Mouse (Mus musculus) heart, embryonic 12.5 days (tissue): ENCODE measurements at regions not wholly inside any gene's neighbourhood (a gene's known extent, or its start where the extent isn't known, plus 50 kb on each side); places are given as distances from the start of the nearest gene placed in this dataset.

Experiments used
- ATAC-seq: fragments of 200-750 bp; cut with Nextera tagmentation; 2 replicates; pipeline ENCODE4 v1.8.0; 2017; ENCODE audit warnings: moderate TSS enrichment, moderate library complexity; ENCODE audit not compliant: insufficient number of reproducible peaks, low FRiP score
- H3K27ac ChIP-seq: fragments of 300-500 bp; sonication (generic); 2 replicates; pipeline ENCODE4 v1.5.1; 2016; ENCODE audit warnings: mild to moderate bottlenecking, moderate library complexity; ENCODE audit not compliant: poor library complexity, severe bottlenecking
- H3K27me3 ChIP-seq: fragments of 300-500 bp; sonication (generic); replicated peaks from 2 replicates; pipeline ENCODE4 v1.6.1; 2016; ENCODE audit warnings: mild to moderate bottlenecking, moderate library complexity
- H3K36me3 ChIP-seq: fragments of 300-500 bp; sonication (generic); 2 replicates; pipeline ENCODE4 v1.6.1; 2016; ENCODE audit warnings: mild to moderate bottlenecking, moderate library complexity
- H3K4me1 ChIP-seq: fragments of 300-500 bp; sonication (generic); replicated peaks from 2 replicates; pipeline ENCODE4 v1.6.1; 2016; ENCODE audit warnings: mild to moderate bottlenecking
- H3K4me2 ChIP-seq: fragments of 300-500 bp; sonication (generic); 2 replicates; pipeline ENCODE4 v1.6.1; 2016; ENCODE audit warnings: mild to moderate bottlenecking, moderate library complexity
- H3K4me3 ChIP-seq: fragments of 300-500 bp; sonication (generic); 2 replicates; pipeline ENCODE4 v1.5.1; 2016; ENCODE audit warnings: mild to moderate bottlenecking
- H3K9ac ChIP-seq: fragments of 300-500 bp; sonication (generic); 2 replicates; pipeline ENCODE4 v1.6.1; 2016; ENCODE audit warnings: mild to moderate bottlenecking, moderate library complexity
- H3K9me3 ChIP-seq: fragments of 300-500 bp; sonication (generic); replicated peaks from 2 replicates; pipeline ENCODE4 v1.6.1; 2016; ENCODE audit warnings: mild to moderate bottlenecking, moderate library complexity
- WGBS: fragments of 180-500 bp; shearing (Covaris S2); methylation state at CpG from one replicate; pipeline ENCODE4 v1.1.7; 2016; 5-methylcytosine and 5-hydroxymethylcytosine counted together

DNA sequence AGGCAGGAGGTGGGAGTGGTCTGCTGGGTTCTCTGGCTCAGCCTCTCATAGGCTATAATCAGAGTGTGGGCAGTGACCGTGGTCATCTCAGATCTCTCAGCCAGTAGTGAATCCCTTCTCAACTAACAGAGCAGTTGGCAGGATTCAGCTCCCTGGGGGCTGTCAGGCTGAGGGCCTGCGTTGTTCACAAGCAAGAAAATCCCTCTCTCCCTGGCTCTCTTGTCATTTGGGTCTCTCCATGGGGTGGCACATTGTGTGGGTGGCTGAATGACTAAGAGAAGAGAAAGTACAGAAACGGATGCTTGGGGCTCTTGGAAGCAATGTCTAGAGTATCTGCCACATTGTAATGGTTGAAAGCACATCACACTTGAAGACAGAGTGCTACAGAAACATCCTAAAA lies 542.0 kb upstream of the Adam5 start:
- 29% methylated on average over 3 of the region's 3 CpGs for WGBS

DNA sequence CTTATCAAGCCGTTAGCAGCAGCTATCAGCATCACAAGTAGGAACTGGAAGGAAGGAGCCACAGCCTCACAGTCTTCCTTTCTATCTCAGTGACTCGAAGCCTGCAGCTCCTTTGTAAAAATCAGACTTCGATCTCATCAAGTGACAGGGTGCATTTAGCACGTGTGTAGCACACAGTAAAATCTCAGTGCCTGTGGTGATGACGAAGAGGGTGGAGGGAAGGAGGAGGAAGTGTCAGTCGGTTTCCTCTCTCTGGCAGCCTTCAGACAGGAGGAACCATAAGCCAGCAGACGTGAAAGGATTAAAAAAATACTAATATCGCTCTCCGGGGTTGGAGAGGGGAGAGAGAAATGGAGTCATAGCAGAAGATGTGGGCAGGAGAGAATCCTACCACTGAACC lies 538.5 kb upstream of the Adam5 start:
- no peaks in the 10 kb centered on the region for H3K27me3 ChIP-seq
- no peak overlapping the region for H3K4me3 ChIP-seq
- no peak for ATAC-seq
- no peak overlapping the region for H3K4me2 ChIP-seq
- no peak overlapping the region for H3K27ac ChIP-seq
- no peaks in the 10 kb centered on the region for H3K36me3 ChIP-seq
- no peaks in the 10 kb centered on the region for H3K9me3 ChIP-seq
- H3K9ac ChIP-seq: no peak overlapping the region
- WGBS: 26% methylated on average over 9 of the region's 9 CpGs
- no peaks in the 10 kb centered on the region for H3K4me1 ChIP-seq

More for the DNA sequence above, 542.0 kb upstream of the Adam5 start:
- H3K9ac ChIP-seq: no peak overlapping the region
- H3K4me1 ChIP-seq: peaks cover 8% of the 10 kb centered on the region
- no peak overlapping the region for H3K27ac ChIP-seq
- no peaks in the 10 kb centered on the region for H3K36me3 ChIP-seq
- peaks cover 21% of the 10 kb centered on the region for H3K27me3 ChIP-seq
- ATAC-seq: no peak
- no peak overlapping the region for H3K4me3 ChIP-seq
- no peak overlapping the region for H3K4me2 ChIP-seq
- no peaks in the 10 kb centered on the region for H3K9me3 ChIP-seq

GRCm38 (mm10) chr8:25362146-25362545 lies 538.0 kb upstream of the Adam5 start:
- Histone ChIP-seq H3K9ac (no peak overlapping the region), H3K27me3 (no peaks in the 10 kb centered on the region), H3K36me3 (no peaks in the 10 kb centered on the region), H3K27ac (no peak overlapping the region), H3K4me2 (no peak overlapping the region), H3K4me1 (no peaks in the 10 kb centered on the region), H3K9me3 (no peaks in the 10 kb centered on the region), H3K4me3 (no peak overlapping the region)
- WGBS: 50% methylated on average over 4 of the region's 4 CpGs
- ATAC-seq: no peak

DNA sequence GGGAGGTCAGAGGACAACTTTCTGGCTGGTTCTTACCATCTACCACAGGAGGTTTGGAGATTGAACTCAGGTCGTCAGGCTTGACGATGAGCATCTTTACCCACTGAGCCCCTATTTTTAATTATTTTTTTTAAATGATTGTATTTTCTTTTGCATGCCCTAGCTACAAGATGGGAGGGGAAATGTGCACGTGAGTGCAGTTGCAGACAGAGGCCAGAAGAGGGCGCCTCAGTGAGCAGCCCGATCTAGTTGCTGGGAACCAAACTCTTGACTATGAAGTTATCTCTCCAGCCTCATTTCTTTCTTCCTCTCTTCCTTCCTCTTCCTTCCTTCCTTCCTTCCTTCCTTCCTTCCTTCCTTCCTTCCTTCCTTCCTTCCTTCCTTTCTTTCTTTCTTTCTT lies 537.3 kb upstream of the Adam5 start:
- no peak for ATAC-seq
- Histone ChIP-seq H3K4me1 (no peaks in the 10 kb centered on the region), H3K4me3 (no peak overlapping the region), H3K9ac (no peak overlapping the region), H3K9me3 (0 out of 2 replicates have a peak, but pooled peaks cover 2% of the 10 kb centered on the region), H3K27ac (no peak overlapping the region), H3K36me3 (no peaks in the 10 kb centered on the region), H3K27me3 (no peaks in the 10 kb centered on the region), H3K4me2 (no peak overlapping the region)
- 77% methylated on average over 5 of the region's 5 CpGs for WGBS

DNA sequence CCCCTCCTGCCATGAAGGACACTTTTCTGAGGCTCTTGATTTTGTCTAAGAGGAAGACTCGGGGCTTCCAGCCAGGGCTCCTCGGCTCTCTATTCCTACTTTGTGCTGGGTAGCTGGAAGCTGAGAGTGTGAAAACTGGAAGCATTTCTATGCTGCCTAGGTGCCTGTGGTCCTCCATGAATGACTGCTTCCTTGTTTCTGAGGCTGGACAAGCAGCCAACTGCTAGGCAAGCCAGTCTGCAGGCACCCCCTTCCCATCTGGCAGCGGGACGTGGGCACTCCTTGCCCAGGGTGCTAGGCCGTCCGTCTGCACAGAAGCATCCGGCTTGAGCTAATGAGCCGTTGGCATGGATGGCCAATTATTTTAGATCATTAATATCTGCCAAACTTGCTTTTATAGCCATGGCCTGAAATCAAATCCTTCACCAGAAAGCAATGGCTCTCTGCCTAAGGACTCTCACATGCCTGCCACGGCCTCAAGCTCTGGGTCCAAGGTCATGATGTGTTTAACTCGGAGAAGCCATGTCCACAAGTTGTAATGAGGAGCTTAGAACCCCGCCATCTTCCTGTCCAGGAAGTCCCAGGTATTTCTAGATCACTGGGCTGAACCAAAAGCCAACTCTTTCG lies 534.5 kb upstream of the Adam5 start:
- 86% methylated on average over 12 of the region's 12 CpGs for WGBS
- Histone ChIP-seq H3K4me3 (no peak overlapping the region), H3K9me3 (0 out of 2 replicates have a peak, but pooled peaks cover 2% of the 10 kb centered on the region), H3K27ac (no peak overlapping the region), H3K36me3 (no peaks in the 10 kb centered on the region), H3K27me3 (peaks cover 7% of the 10 kb centered on the region; the same call in 1 of the 2 replicates), H3K4me2 (no peak overlapping the region), H3K9ac (no peak overlapping the region), H3K4me1 (peaks cover 3% of the 10 kb centered on the region)
- no peak for ATAC-seq

GRCm38 (mm10) chr8:25353822-25354770 lies 529.9 kb upstream of the Adam5 start:
- H3K27ac ChIP-seq: no peak overlapping the region
- ATAC-seq: no peak
- 0 out of 2 replicates have a peak, but pooled peaks cover 2% of the 10 kb centered on the region for H3K9me3 ChIP-seq
- no peaks in the 10 kb centered on the region for H3K36me3 ChIP-seq
- WGBS: 6% methylated on average over 27 of the region's 27 CpGs
- H3K4me3 ChIP-seq: peak overlapping the region; percentile 38
- H3K27me3 ChIP-seq: peaks cover 29% of the 10 kb centered on the region
- H3K4me1 ChIP-seq: peaks cover 7% of the 10 kb centered on the region
- H3K4me2 ChIP-seq: peak overlapping the region; percentile 76
- H3K9ac ChIP-seq: peak overlapping the region; percentile 58; the same call in 1 of the 2 replicates

DNA sequence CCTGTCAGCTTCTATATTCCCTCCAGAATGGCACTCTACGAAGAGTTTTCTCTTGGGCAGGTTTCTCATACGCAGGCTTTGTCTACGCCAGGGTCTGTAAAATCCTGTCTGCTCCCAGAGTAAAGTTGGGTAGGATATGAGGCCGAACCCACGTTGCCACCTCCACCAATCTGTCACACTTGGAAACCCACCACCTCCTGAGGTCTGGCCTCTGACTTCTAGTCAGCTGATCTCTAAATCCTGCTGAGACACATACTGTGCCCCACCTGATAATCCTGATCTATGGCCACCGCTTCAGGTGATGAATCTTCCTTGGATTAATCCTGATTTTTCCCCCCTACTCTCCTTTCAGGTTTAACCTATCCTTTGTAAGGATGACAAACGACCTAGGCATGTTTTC lies 529.2 kb upstream of the Adam5 start:
- Histone ChIP-seq H3K27me3 (peaks cover 29% of the 10 kb centered on the region), H3K9me3 (0 out of 2 replicates have a peak, but pooled peaks cover 2% of the 10 kb centered on the region), H3K4me1 (peaks cover 7% of the 10 kb centered on the region), H3K36me3 (no peaks in the 10 kb centered on the region), H3K4me3 (peak overlapping the region; percentile 38), H3K4me2 (peak overlapping the region; percentile 76), H3K9ac (no peak overlapping the region), H3K27ac (no peak overlapping the region)
- ATAC-seq: no peak
- 43% methylated on average over 7 of the region's 7 CpGs for WGBS

DNA sequence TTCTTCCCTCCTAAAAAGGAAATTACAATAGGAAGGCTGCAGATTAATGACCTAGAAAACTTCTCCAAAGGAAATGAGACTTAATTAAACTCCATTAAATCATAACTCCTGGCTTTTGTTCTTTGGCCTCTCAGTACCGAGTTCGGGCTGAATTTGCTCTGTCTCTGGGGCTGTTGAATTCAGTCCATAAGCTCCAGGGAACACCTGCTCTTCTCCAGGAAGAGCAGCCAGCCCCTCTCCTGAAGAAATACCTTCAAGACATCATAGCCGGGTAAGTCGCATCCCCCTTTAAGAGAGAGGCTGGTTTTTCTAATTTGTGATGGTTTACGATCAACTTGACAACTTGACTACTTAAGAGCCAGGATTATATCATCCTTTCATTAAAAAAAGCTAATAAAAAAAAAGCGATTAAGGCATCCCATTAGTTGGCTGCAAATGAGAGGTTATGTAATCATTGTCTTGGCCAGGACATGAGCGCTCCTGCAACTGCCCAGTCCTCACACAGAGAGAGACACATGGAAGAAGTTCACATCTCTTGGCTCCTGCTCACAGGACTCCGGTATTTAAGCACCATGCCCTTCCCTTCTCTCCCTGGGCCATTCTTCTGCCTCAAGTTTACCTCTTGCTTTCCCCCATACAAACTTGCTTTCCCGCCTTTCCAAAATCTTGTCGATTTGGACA lies 524.0 kb upstream of the Adam5 start:
- Histone ChIP-seq H3K9ac (no peak overlapping the region), H3K27me3 (peaks cover 18% of the 10 kb centered on the region), H3K27ac (no peak overlapping the region), H3K4me3 (no peak overlapping the region), H3K36me3 (no peaks in the 10 kb centered on the region), H3K9me3 (0 out of 2 replicates have a peak, but pooled peaks cover 5% of the 10 kb centered on the region), H3K4me1 (no peaks in the 10 kb centered on the region), H3K4me2 (no peak overlapping the region)
- no peak for ATAC-seq
- 85% methylated on average over 10 of the region's 10 CpGs for WGBS

GRCm38 (mm10) chr8:25343160-25343602 lies 519.0 kb upstream of the Adam5 start:
- peaks cover 6% of the 10 kb centered on the region; the same call in 1 of the 2 replicates for H3K4me1 ChIP-seq
- H3K9me3 ChIP-seq: 0 out of 2 replicates have a peak, but pooled peaks cover 5% of the 10 kb centered on the region
- no peak overlapping the region for H3K9ac ChIP-seq
- 60% methylated on average over 10 of the region's 10 CpGs for WGBS
- H3K4me3 ChIP-seq: no peak overlapping the region
- peak; percentile 57; the same call in 1 of the 2 replicates for ATAC-seq
- peak overlapping the region; percentile 56 for H3K27ac ChIP-seq
- H3K4me2 ChIP-seq: 0 out of 2 replicates have a peak overlapping the region, but pooled peaks have one; percentile 14
- no peaks in the 10 kb centered on the region for H3K36me3 ChIP-seq
- no peaks in the 10 kb centered on the region for H3K27me3 ChIP-seq

DNA sequence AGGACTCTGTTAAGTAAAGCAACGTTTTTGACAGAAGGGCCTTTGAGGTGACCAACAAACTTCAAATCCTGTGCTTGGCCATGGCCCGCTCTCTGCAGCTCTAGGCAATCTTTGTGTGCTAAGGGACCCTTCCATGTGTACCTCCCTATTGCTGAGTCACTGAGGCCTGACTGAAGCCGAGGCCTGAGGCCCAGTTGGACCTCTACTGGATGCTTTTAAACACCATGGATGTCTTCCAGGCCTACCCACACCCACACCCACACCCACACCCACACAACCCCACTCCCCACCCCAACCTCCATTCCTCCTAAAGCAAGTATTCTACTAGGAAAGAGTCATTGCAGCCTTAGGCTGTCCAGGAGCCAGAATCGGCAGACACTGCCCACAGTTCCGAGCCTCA lies 518.3 kb upstream of the Adam5 start:
- 77% methylated on average over 5 of the region's 5 CpGs for WGBS
- Histone ChIP-seq H3K27me3 (no peaks in the 10 kb centered on the region), H3K4me3 (no peak overlapping the region), H3K4me2 (no peak overlapping the region), H3K9ac (no peak overlapping the region), H3K9me3 (0 out of 2 replicates have a peak, but pooled peaks cover 5% of the 10 kb centered on the region), H3K27ac (no peak overlapping the region), H3K4me1 (peaks cover 6% of the 10 kb centered on the region; the same call in 1 of the 2 replicates), H3K36me3 (no peaks in the 10 kb centered on the region)
- no peak for ATAC-seq
